Comparison of ENCODE assay signal across 8 mouse cellular contexts in the genomic region with DNA sequence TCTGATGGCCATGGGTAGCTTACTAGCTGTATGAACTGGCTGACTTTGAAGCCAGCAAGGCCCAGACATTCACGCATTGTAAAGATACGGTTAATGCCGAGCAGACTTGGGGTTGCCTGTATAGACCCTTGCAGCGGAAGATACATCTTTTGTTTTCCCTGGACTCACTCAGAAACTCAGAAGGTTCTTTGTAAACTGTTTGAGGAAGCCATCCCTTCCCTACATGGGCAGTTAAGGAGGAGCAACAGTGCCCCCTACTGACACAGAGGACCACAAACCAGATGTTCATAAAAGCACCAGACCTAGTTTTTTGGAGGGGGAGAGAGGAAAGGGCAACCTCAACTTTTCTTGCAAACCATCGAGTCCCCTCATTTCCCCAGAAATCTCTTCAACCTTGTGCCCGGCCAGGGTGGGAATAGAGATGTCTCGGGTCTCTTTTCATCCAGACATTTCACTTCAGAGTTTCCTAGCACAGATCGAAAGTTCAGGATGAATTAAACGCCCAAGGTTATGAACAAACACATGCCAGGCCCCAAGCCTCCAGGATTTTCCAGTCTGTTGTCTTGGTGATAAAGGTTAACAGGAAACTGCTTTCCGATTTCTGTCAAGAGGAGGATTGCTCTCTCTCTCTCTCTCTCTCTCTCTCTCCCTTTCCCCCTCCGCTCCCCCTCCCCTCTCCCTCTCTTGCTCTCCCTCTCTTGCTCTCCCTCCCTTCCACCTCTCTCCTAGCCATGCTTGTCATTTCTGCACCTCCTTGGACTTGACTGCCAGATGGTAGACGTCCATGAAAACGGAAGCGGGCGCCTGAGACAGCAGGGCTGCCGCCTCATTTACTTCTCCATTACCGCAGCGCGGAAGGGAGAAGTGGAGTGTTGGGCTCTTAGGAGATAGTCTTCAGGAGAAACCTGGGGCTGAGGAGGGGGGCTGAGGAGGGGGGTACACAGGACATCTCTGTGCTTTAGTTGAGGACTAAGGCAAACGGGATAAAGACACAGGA.
DNase-seq lines count a peak whose midpoint lies in the region; ATAC-seq and TF ChIP-seq lines count a peak whose summit lies in the region.

No protein-coding gene starts in this region.

- no peak overlapping the region for H3K4me3 ChIP-seq in ES-E14 (ENCODE audit: insufficient read depth in 1 of 2, low read depth in 1 of 2, low read length in 2 of 2, poor library complexity in 1 of 2, severe bottlenecking in 1 of 2)
- no peak overlapping the region for H3K4me3 ChIP-seq in forebrain, postnatal 0 days (ENCODE audit: low read depth, low read length)
- no peak overlapping the region for H3K4me3 ChIP-seq in lung, adult 2 months (replicated peaks; ENCODE audit: extremely low read depth, low read depth, low read length)

- in situ Hi-C loops in ES-E14 (cut with MboI; ENCODE audit: low sequenced_read_pairs in 2 of 2, unreplicated experiment in 2 of 2) = no loop called here

- H3K9ac ChIP-seq in ES-E14 (ENCODE audit: insufficient read depth, low read depth, low read length, poor library complexity, severe bottlenecking) = no peak overlapping the region
- no peak overlapping the region for H3K9ac ChIP-seq in forebrain, postnatal 0 days

- no peaks in the 10 kb centered on the region for H3K36me3 ChIP-seq in ES-E14 (ENCODE audit: control insufficient read depth, insufficient read depth, low read length, poor library complexity, severe bottlenecking)
- H3K36me3 ChIP-seq in forebrain, postnatal 0 days (ENCODE audit: insufficient read depth) = 0 out of 2 replicates have a peak, but pooled peaks cover 6% of the 10 kb centered on the region

- no peak overlapping the region for H3K4me2 ChIP-seq in forebrain, postnatal 0 days (ENCODE audit: low read depth)

- no peak overlapping the region for H3K27ac ChIP-seq in ES-E14 (ENCODE audit: insufficient read depth, low read depth, low read length, poor library complexity, severe bottlenecking)
- peak overlapping the region; percentile 45; the same call in 1 of the 2 replicates for H3K27ac ChIP-seq in forebrain, postnatal 0 days (ENCODE audit: low read depth, low read length)

- no peak for TF ChIP-seq POLR2A in lung, adult 2 months (IDR thresholded peaks at IDR 0.05; ENCODE audit: borderline replicate concordance, extremely low read depth, low read depth, low read length)

- 47% methylated on average over 20 of the region's 20 CpGs for WGBS in forebrain, postnatal 0 days
- 42% methylated on average over 20 of the region's 20 CpGs for WGBS in lung, adult 2 months

- no peaks in the 10 kb centered on the region for H3K27me3 ChIP-seq in forebrain, postnatal 0 days (ENCODE audit: insufficient read depth, low read length)

- no peaks in the 10 kb centered on the region for H3K9me3 ChIP-seq in ES-E14 (ENCODE audit: control insufficient read depth, insufficient read depth, low read depth, low read length)
- H3K9me3 ChIP-seq in forebrain, postnatal 0 days (ENCODE audit: low read length) = no peaks in the 10 kb centered on the region

- peak; percentile 64 for DNase-seq in ES-E14 (ENCODE audit: low read depth, low spot score)
- peak; percentile 53 for DNase-seq in c-Kit-positive CD71-positive TER-119-positive erythroid progenitor cells, embryonic 14.5 days (ENCODE audit: low spot score)
- peak; percentile 87 for DNase-seq in forebrain, postnatal 0 days
- DNase-seq in heart, postnatal 36 days = peak; percentile 83 to 84
- peak; percentile 55 to 87 for DNase-seq in layer of hippocampus, adult 18-20 months (ENCODE audit: low spot score in 2 of 2)
- DNase-seq in lung, adult 2 months = peak; percentile 71
- DNase-seq in ovary, adult 18-20 months (ENCODE audit: low spot score) = peak; percentile 39
- DNase-seq in thymus, postnatal 36 days = peak; percentile 38 to 42

- peak; percentile 79 for ATAC-seq in forebrain, postnatal 0 days

- TF ChIP-seq CTCF in forebrain, postnatal 0 days (IDR thresholded peaks at IDR 0.05; ENCODE audit: low read depth) = peak; percentile 86
- peak; percentile 62 for TF ChIP-seq CTCF in lung, adult 2 months (IDR thresholded peaks at IDR 0.05; ENCODE audit: insufficient read depth, low read length)

- intact Hi-C loops in heart, postnatal 36 days (cut with DNase I) = loop anchor here (1.0 to 10.0 kb wide), 5 partner anchors 55 to 948 kb away; no protein-coding TSS in a partner anchor

- no peaks in the 10 kb centered on the region for H3K4me1 ChIP-seq in ES-E14 (ENCODE audit: control insufficient read depth in 2 of 2, insufficient read depth in 2 of 2, low read length in 2 of 2, poor library complexity in 1 of 2)
- H3K4me1 ChIP-seq in forebrain, postnatal 0 days (ENCODE audit: insufficient read depth) = peaks cover 8% of the 10 kb centered on the region; the same call in 1 of the 2 replicates
- no peaks in the 10 kb centered on the region for H3K4me1 ChIP-seq in lung, adult 2 months (ENCODE audit: control insufficient read depth, insufficient read depth, low read length)

TF ChIP-seq in ES-E14, 5 proteins besides CTCF, POLR2A, EP300 and RAD21:
- TF ChIP-seq HCFC1 (IDR thresholded peaks at IDR 0.05; ENCODE audit: borderline replicate concordance, insufficient read depth, low read length) (no peak), ZC3H11A (IDR thresholded peaks at IDR 0.05; ENCODE audit: borderline replicate concordance, low read depth, low read length) (peak; percentile 86)
